Mouse (Mus musculus) neural tube, embryonic 12.5 days (tissue): ENCODE measurements around the gene Abca8b. TPM values are rescaled to one million over a fixed set of nuclear protein-coding genes. Genes with fewer than 3 reads are reported as not detected.

Experiments
- ATAC-seq: fragments of 200-750 bp; cut with Nextera tagmentation; 2 replicates; pipeline ENCODE4 v1.8.0; 2017; ENCODE audit warnings: low read depth, mild to moderate bottlenecking, moderate TSS enrichment, moderate library complexity; ENCODE audit not compliant: low FRiP score
- H3K27ac ChIP-seq: fragments of 300-500 bp; sonication (generic); 2 replicates; pipeline ENCODE4 v1.5.1; 2016
- H3K27me3 ChIP-seq: fragments of 300-500 bp; sonication (generic); replicated peaks from 2 replicates; pipeline ENCODE4 v1.6.1; 2016; ENCODE audit warnings: mild to moderate bottlenecking
- H3K36me3 ChIP-seq: fragments of 300-500 bp; sonication (generic); 2 replicates; pipeline ENCODE4 v1.6.1; 2016; ENCODE audit warnings: mild to moderate bottlenecking
- H3K4me1 ChIP-seq: fragments of 300-500 bp; sonication (generic); 2 replicates; pipeline ENCODE4 v1.6.1; 2016
- H3K4me2 ChIP-seq: fragments of 300-500 bp; sonication (generic); replicated peaks from 2 replicates; pipeline ENCODE4 v1.6.1; 2016; ENCODE audit warnings: mild to moderate bottlenecking
- H3K4me3 ChIP-seq: fragments of 300-500 bp; sonication (generic); 2 replicates; pipeline ENCODE4 v1.5.1; 2016
- H3K9ac ChIP-seq: fragments of 300-500 bp; sonication (generic); 2 replicates; pipeline ENCODE4 v1.6.1; 2016; ENCODE audit warnings: mild to moderate bottlenecking
- H3K9me3 ChIP-seq: fragments of 300-500 bp; sonication (generic); 2 replicates; pipeline ENCODE4 v1.6.1; 2016; ENCODE audit warnings: mild to moderate bottlenecking
- WGBS: fragments of 180-500 bp; shearing (Covaris S2); methylation state at CpG from one replicate; pipeline ENCODE4 v1.1.7; 2016; 5-methylcytosine and 5-hydroxymethylcytosine counted together
- polyA plus RNA-seq: library from polyadenylated mRNA; unstranded; fragments of >200 nt; fragmentation: Nextera tagmentation; extraction: Ambion mirVana; gene quantifications from 2 replicates; pipeline ENCODE4 v1.2.1, GENCODE M21; 2016

Abca8b gene
- polyA plus RNA-seq, 1 experiment from 2014 or later: 0.80 TPM

GRCm38 (mm10) chr11:109908207-109909031 is 87.2 kb downstream of the Abca8b start:
- ATAC-seq: no peak
- 93% methylated on average over 10 of the region's 10 CpGs for WGBS
- Histone ChIP-seq H3K9ac (no peak overlapping the region), H3K4me1 (no peaks in the 10 kb centered on the region), H3K9me3 (no peaks in the 10 kb centered on the region), H3K4me3 (no peak overlapping the region), H3K36me3 (no peaks in the 10 kb centered on the region), H3K27me3 (no peaks in the 10 kb centered on the region), H3K4me2 (no peak overlapping the region), H3K27ac (no peak overlapping the region)

GRCm38 (mm10) chr11:109907508-109907907 is 88.1 kb downstream of the Abca8b start:
- Histone ChIP-seq H3K9ac (no peak overlapping the region), H3K27me3 (no peaks in the 10 kb centered on the region), H3K4me1 (no peaks in the 10 kb centered on the region), H3K9me3 (no peaks in the 10 kb centered on the region), H3K4me2 (no peak overlapping the region), H3K36me3 (no peaks in the 10 kb centered on the region), H3K27ac (no peak overlapping the region), H3K4me3 (no peak overlapping the region)
- 89% methylated on average over 2 of the region's 2 CpGs for WGBS
- ATAC-seq: no peak

- no peak for ATAC-seq
- no peaks in the 10 kb centered on the region for H3K27me3 ChIP-seq
- no peaks in the 10 kb centered on the region for H3K9me3 ChIP-seq
- no peak overlapping the region for H3K27ac ChIP-seq
- H3K9ac ChIP-seq: no peak overlapping the region
- no peaks in the 10 kb centered on the region for H3K4me1 ChIP-seq
- H3K4me3 ChIP-seq: no peak overlapping the region
- H3K4me2 ChIP-seq: no peak overlapping the region
- 53% methylated on average over 6 of the region's 6 CpGs for WGBS
- H3K36me3 ChIP-seq: no peaks in the 10 kb centered on the region
Observed at GRCm38 (mm10) chr11:109902616-109903598, 92.7 kb downstream of the Abca8b start.

GRCm38 (mm10) chr11:109900491-109901241 is 95.0 kb downstream of the Abca8b start:
- no peak overlapping the region for H3K4me2 ChIP-seq
- no peak overlapping the region for H3K9ac ChIP-seq
- no peaks in the 10 kb centered on the region for H3K27me3 ChIP-seq
- no peak overlapping the region for H3K27ac ChIP-seq
- H3K4me3 ChIP-seq: no peak overlapping the region
- 46% methylated on average over 4 of the region's 4 CpGs for WGBS
- H3K9me3 ChIP-seq: no peaks in the 10 kb centered on the region
- no peak for ATAC-seq
- H3K4me1 ChIP-seq: no peaks in the 10 kb centered on the region
- no peaks in the 10 kb centered on the region for H3K36me3 ChIP-seq

- Histone ChIP-seq H3K4me1 (no peaks in the 10 kb centered on the region), H3K27me3 (no peaks in the 10 kb centered on the region), H3K9ac (no peak overlapping the region), H3K27ac (no peak overlapping the region), H3K36me3 (no peaks in the 10 kb centered on the region), H3K4me3 (no peak overlapping the region), H3K9me3 (no peaks in the 10 kb centered on the region), H3K4me2 (no peak overlapping the region)
- ATAC-seq: no peak
- 88% methylated on average over 6 of the region's 6 CpGs for WGBS
Observed at GRCm38 (mm10) chr11:109898791-109899467, 96.7 kb downstream of the Abca8b start.

- ATAC-seq: no peak
- Histone ChIP-seq H3K4me3 (no peak overlapping the region), H3K4me1 (no peaks in the 10 kb centered on the region), H3K27ac (no peak overlapping the region), H3K36me3 (no peaks in the 10 kb centered on the region), H3K4me2 (no peak overlapping the region), H3K9me3 (no peaks in the 10 kb centered on the region), H3K27me3 (no peaks in the 10 kb centered on the region), H3K9ac (no peak overlapping the region)
- 63% methylated on average over 6 of the region's 6 CpGs for WGBS
Observed at GRCm38 (mm10) chr11:109895952-109896530, 99.6 kb downstream of the Abca8b start.

GRCm38 (mm10) chr11:109895496-109895895 is 100.1 kb downstream of the Abca8b start:
- H3K27ac ChIP-seq: no peak overlapping the region
- no peaks in the 10 kb centered on the region for H3K36me3 ChIP-seq
- H3K9me3 ChIP-seq: no peaks in the 10 kb centered on the region
- 76% methylated on average over 4 of the region's 4 CpGs for WGBS
- H3K9ac ChIP-seq: no peak overlapping the region
- no peak overlapping the region for H3K4me2 ChIP-seq
- no peaks in the 10 kb centered on the region for H3K4me1 ChIP-seq
- no peaks in the 10 kb centered on the region for H3K27me3 ChIP-seq
- H3K4me3 ChIP-seq: no peak overlapping the region
- ATAC-seq: no peak

GRCm38 (mm10) chr11:109893894-109894804 is 101.5 kb downstream of the Abca8b start:
- Histone ChIP-seq H3K9ac (no peak overlapping the region), H3K4me3 (no peak overlapping the region), H3K27ac (no peak overlapping the region), H3K4me1 (no peaks in the 10 kb centered on the region), H3K4me2 (no peak overlapping the region), H3K27me3 (no peaks in the 10 kb centered on the region), H3K9me3 (no peaks in the 10 kb centered on the region), H3K36me3 (no peaks in the 10 kb centered on the region)
- no peak for ATAC-seq
- 69% methylated on average over 3 of the region's 3 CpGs for WGBS

GRCm38 (mm10) chr11:109891989-109892386 is 103.7 kb downstream of the Abca8b start:
- no peak for ATAC-seq
- no peak overlapping the region for H3K27ac ChIP-seq
- H3K4me2 ChIP-seq: no peak overlapping the region

GRCm38 (mm10) chr11:109891371-109891988 is 104.2 kb downstream of the Abca8b start:
- Histone ChIP-seq H3K36me3 (no peaks in the 10 kb centered on the region), H3K4me3 (no peak overlapping the region), H3K9me3 (no peaks in the 10 kb centered on the region), H3K9ac (no peak overlapping the region), H3K4me1 (no peaks in the 10 kb centered on the region), H3K4me2 (no peak overlapping the region), H3K27me3 (no peaks in the 10 kb centered on the region), H3K27ac (no peak overlapping the region)
- WGBS: 66% methylated on average over 8 of the region's 8 CpGs
- ATAC-seq: no peak

More at GRCm38 (mm10) chr11:109891989-109892386, 103.7 kb downstream of the Abca8b start:
- Histone ChIP-seq H3K9me3 (no peaks in the 10 kb centered on the region), H3K9ac (no peak overlapping the region), H3K4me1 (no peaks in the 10 kb centered on the region), H3K27me3 (no peaks in the 10 kb centered on the region), H3K4me3 (no peak overlapping the region), H3K36me3 (no peaks in the 10 kb centered on the region)
- 82% methylated on average over 4 of the region's 4 CpGs for WGBS
